Mouse (Mus musculus) heart, postnatal 0 days (tissue): ENCODE measurements at regions not wholly inside any gene's neighbourhood (a gene's known extent, or its start where the extent isn't known, plus 50 kb on each side); places are given as distances from the start of the nearest gene placed in this dataset.

Experiments
- ATAC-seq: fragments of 200-750 bp; cut with Nextera tagmentation; 2 replicates; pipeline ENCODE4 v1.8.0; 2017; ENCODE audit warnings: low read depth, moderate number of reproducible peaks, moderate library complexity; ENCODE audit not compliant: insufficient read depth
- DNase-seq: peaks from one replicate; pipeline ENCODE4 v3.0.0-alpha.2; 2016; ENCODE audit warnings: low spot score
- H3K27ac ChIP-seq: fragments of 300-500 bp; sonication (generic); 2 replicates; pipeline ENCODE4 v1.5.1; 2014; ENCODE audit warnings: low read depth, mild to moderate bottlenecking
- H3K27me3 ChIP-seq: fragments of 300-500 bp; sonication (generic); 2 replicates; pipeline ENCODE4 v1.6.1; 2014; ENCODE audit warnings: low read length, mixed read lengths; ENCODE audit not compliant: control insufficient read depth, insufficient read depth
- H3K36me3 ChIP-seq: fragments of 300-500 bp; sonication (generic); replicated peaks from 2 replicates; pipeline ENCODE4 v1.6.1; 2014; ENCODE audit warnings: low read length, mixed read lengths; ENCODE audit not compliant: control insufficient read depth, insufficient read depth
- H3K4me1 ChIP-seq: fragments of 300-500 bp; sonication (generic); 2 replicates; pipeline ENCODE4 v1.6.1; 2014; ENCODE audit warnings: antibody characterized with exemption; ENCODE audit not compliant: control insufficient read depth, insufficient read depth
- H3K4me2 ChIP-seq: fragments of 300-500 bp; sonication (generic); 2 replicates; pipeline ENCODE4 v1.6.1; 2014; ENCODE audit warnings: low read depth, mild to moderate bottlenecking, low read length, moderate library complexity
- H3K4me3 ChIP-seq: fragments of 300-500 bp; sonication (generic); 2 replicates; pipeline ENCODE4 v1.5.1; 2014; ENCODE audit warnings: low read depth, low read length
- H3K9ac ChIP-seq: fragments of 300-500 bp; sonication (generic); replicated peaks from 2 replicates; pipeline ENCODE4 v1.6.1; 2014; ENCODE audit warnings: low read depth, low read length, mixed read lengths
- H3K9me3 ChIP-seq: fragments of 300-500 bp; sonication (generic); replicated peaks from 2 replicates; pipeline ENCODE4 v1.6.1; 2016; ENCODE audit warnings: low read length; ENCODE audit not compliant: control insufficient read depth
- CTCF ChIP-seq: IDR thresholded peaks from 2 replicates; pipeline ENCODE4 v1.5.1; 2016; ENCODE audit warnings: antibody characterized with exemption, control low read depth, low read depth
- EP300 ChIP-seq: IDR thresholded peaks from 2 replicates; pipeline ENCODE4 v1.6.1; 2016; ENCODE audit warnings: antibody characterized with exemption, low read depth
- WGBS: fragments of 180-500 bp; shearing (Covaris S2); extraction: QIAGEN DNeasy Blood & Tissue Kit; methylation state at CpG from one replicate; pipeline ENCODE4 v1.1.7; 2014; 5-methylcytosine and 5-hydroxymethylcytosine counted together

GRCm38 (mm10) chr14:107004981-107005380 is 899.0 kb downstream of the Trim52 start:
- Histone ChIP-seq H3K27ac (no peak overlapping the region), H3K27me3 (no peaks in the 10 kb centered on the region), H3K36me3 (no peaks in the 10 kb centered on the region), H3K9me3 (no peaks in the 10 kb centered on the region), H3K4me3 (no peak overlapping the region), H3K9ac (no peak overlapping the region), H3K4me2 (no peak overlapping the region), H3K4me1 (no peaks in the 10 kb centered on the region)
- no peak for TF ChIP-seq CTCF
- no peak for TF ChIP-seq EP300
- WGBS: 86% methylated on average over 1 of the region's 1 CpGs
- ATAC-seq: no peak
- DNase-seq: no peak

- Histone ChIP-seq H3K4me2 (no peak overlapping the region), H3K27ac (no peak overlapping the region), H3K9me3 (no peaks in the 10 kb centered on the region), H3K4me1 (no peaks in the 10 kb centered on the region), H3K4me3 (no peak overlapping the region), H3K27me3 (no peaks in the 10 kb centered on the region), H3K9ac (no peak overlapping the region), H3K36me3 (no peaks in the 10 kb centered on the region)
- DNase-seq: no peak
- no peak for ATAC-seq
- TF ChIP-seq EP300 (no peak), CTCF (no peak)
- 63% methylated on average over 2 of the region's 2 CpGs for WGBS
Measured at GRCm38 (mm10) chr14:107009617-107010016, 903.6 kb downstream of the Trim52 start.

GRCm38 (mm10) chr14:107033807-107034206 is 927.8 kb downstream of the Trim52 start:
- Histone ChIP-seq H3K36me3 (no peaks in the 10 kb centered on the region), H3K9ac (no peak overlapping the region), H3K4me2 (no peak overlapping the region), H3K9me3 (no peaks in the 10 kb centered on the region), H3K4me3 (no peak overlapping the region), H3K27ac (no peak overlapping the region), H3K4me1 (no peaks in the 10 kb centered on the region), H3K27me3 (no peaks in the 10 kb centered on the region)
- WGBS: 78% methylated on average over 2 of the region's 2 CpGs
- DNase-seq (no peak), ATAC-seq (no peak)
- no peak for TF ChIP-seq EP300
- TF ChIP-seq CTCF: no peak

DNA sequence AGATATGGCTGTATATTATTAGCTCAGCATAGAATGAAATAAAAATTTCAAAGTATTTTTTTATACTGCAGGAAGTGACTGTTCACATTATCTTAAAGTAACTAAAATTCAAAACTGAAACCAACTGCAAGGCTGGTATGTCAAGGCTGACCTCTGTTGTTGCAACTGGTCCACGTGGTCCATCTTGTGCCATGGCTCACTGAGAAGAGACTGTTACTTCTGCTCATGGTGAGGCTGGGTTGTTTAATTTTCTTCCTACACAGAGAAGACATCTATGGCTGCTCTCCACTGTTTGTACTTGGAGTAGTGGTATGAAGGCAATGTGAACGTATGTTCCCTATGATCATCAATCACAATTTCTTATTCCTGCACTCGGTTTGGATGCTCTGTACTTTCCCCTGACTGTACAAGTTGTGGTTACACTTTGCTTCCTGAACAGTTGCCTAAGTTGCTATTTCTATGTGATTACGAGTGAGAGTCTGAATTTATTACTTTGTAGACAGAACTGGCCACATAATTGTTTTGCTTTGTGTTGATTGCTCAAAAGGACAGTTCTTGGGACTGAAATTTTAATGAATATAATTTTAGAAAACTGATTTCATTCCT is 946.1 kb downstream of the Trim52 start:
- H3K27me3 ChIP-seq: no peaks in the 10 kb centered on the region
- H3K9me3 ChIP-seq: no peaks in the 10 kb centered on the region
- TF ChIP-seq EP300 (no peak), CTCF (no peak)
- ATAC-seq: no peak
- H3K4me1 ChIP-seq: no peaks in the 10 kb centered on the region
- no peak overlapping the region for H3K27ac ChIP-seq
- DNase-seq: no peak
- no peak overlapping the region for H3K4me2 ChIP-seq
- H3K9ac ChIP-seq: no peak overlapping the region
- H3K36me3 ChIP-seq: no peaks in the 10 kb centered on the region
- H3K4me3 ChIP-seq: no peak overlapping the region
- 77% methylated on average over 4 of the region's 4 CpGs for WGBS

DNA sequence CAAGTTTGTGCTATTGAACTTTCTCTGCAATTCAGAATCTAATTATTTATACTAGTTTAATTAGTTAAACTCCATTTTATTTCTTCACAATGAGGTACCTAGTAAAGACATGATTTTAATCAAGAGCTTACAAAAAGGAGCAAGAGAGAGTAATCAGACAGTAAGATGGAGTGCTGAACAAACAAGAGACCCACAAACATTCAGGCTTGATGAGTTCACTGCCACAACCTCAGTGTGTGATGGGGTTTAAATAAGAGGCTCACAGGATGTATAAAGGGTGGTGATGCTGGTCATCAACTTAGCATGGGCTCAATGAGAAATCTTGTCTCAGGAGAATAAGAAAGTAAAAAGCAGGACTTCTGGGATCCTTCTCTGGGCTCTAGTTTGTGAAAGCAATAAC is 962.6 kb downstream of the Trim52 start:
- no peak for DNase-seq
- H3K27ac ChIP-seq: no peak overlapping the region
- H3K4me1 ChIP-seq: no peaks in the 10 kb centered on the region
- no peak overlapping the region for H3K4me3 ChIP-seq
- H3K9me3 ChIP-seq: no peaks in the 10 kb centered on the region
- no peaks in the 10 kb centered on the region for H3K36me3 ChIP-seq
- ATAC-seq: no peak
- no peaks in the 10 kb centered on the region for H3K27me3 ChIP-seq
- no peak overlapping the region for H3K9ac ChIP-seq
- no peak overlapping the region for H3K4me2 ChIP-seq
- no peak for TF ChIP-seq CTCF
- TF ChIP-seq EP300: no peak

- H3K9me3 ChIP-seq: no peaks in the 10 kb centered on the region
- H3K4me2 ChIP-seq: no peak overlapping the region
- H3K9ac ChIP-seq: no peak overlapping the region
- TF ChIP-seq CTCF: no peak
- no peak for TF ChIP-seq EP300
- no peaks in the 10 kb centered on the region for H3K27me3 ChIP-seq
- no peak for DNase-seq
- ATAC-seq: no peak
- H3K4me1 ChIP-seq: no peaks in the 10 kb centered on the region
- H3K27ac ChIP-seq: no peak overlapping the region
- H3K4me3 ChIP-seq: no peak overlapping the region
- H3K36me3 ChIP-seq: no peaks in the 10 kb centered on the region
Measured at GRCm38 (mm10) chr14:107080407-107080806, 974.4 kb downstream of the Trim52 start.
